Mouse (Mus musculus): ENCODE results near the gene Fam193a. TPM values are rescaled to one million over a fixed set of nuclear protein-coding genes. Genes with fewer than 3 reads are reported as not detected.

The Fam193a gene
- total RNA-seq, 2 experiments from 2014 or later: 40.5 to 41.7 TPM

- no peak for DNase-seq (ENCODE audit: low spot score in 2 of 2)
Observed at GRCm38 (mm10) chr5:34378787-34379186, 9.1 kb downstream of the Fam193a start.

DNA sequence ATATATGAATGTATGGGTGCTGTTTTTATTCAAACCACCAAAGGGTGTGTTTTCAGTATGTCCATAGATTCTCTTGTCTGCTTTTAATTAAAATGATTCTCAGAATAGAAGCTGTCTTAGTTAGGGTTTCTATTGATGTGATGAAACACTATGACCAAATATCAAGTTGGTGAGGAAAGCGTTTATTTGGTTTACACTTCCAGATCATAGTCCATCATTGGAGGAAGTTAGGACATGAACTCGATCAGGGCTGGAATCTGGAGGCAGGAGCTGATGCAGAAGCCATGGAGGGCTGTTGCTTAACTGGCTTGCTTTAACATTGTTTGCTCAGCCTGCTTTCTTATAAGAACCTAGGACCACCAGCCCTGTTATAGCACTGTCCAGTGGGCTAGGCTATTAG lies 12.0 kb downstream of the Fam193a start:
- no peak for DNase-seq (ENCODE audit: low spot score in 2 of 2)

- no peak for DNase-seq (ENCODE audit: low spot score in 2 of 2)
Observed at GRCm38 (mm10) chr5:34385616-34386015, 15.9 kb downstream of the Fam193a start.

GRCm38 (mm10) chr5:34386744-34387143 lies 17.0 kb downstream of the Fam193a start:
- no peak for DNase-seq (ENCODE audit: low spot score in 2 of 2)

- DNase-seq (ENCODE audit: low spot score in 2 of 2): no peak
Observed at GRCm38 (mm10) chr5:34393251-34393650, 23.5 kb downstream of the Fam193a start.

GRCm38 (mm10) chr5:34395347-34395746 lies 25.6 kb downstream of the Fam193a start:
- no peak for DNase-seq (ENCODE audit: low spot score in 2 of 2)

- DNase-seq (ENCODE audit: low spot score in 2 of 2): no peak
Observed at GRCm38 (mm10) chr5:34395850-34396540, 26.3 kb downstream of the Fam193a start.

GRCm38 (mm10) chr5:34397866-34398265 lies 28.1 kb downstream of the Fam193a start:
- DNase-seq (ENCODE audit: low spot score in 2 of 2): no peak

DNA sequence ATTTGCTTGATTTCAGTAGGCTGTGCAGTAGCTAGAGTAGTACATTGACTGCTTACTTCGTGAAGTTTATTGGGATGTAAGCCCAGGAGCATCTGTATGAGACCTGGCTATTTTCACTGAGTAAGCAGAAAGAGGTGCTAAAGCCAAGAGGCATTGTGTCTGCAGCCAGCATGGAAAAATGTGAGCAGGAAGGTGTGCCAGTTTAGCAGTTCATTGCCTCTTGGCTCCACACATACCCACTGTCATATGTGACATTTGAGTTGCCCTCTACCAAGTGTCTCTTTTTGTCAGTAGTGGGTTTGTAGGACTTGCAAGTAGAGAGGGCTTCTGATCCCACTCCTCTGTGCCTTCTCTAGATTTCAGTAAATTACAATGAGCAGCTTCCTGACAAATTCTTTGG lies 28.6 kb downstream of the Fam193a start:
- DNase-seq (ENCODE audit: low spot score in 2 of 2): no peak

DNA sequence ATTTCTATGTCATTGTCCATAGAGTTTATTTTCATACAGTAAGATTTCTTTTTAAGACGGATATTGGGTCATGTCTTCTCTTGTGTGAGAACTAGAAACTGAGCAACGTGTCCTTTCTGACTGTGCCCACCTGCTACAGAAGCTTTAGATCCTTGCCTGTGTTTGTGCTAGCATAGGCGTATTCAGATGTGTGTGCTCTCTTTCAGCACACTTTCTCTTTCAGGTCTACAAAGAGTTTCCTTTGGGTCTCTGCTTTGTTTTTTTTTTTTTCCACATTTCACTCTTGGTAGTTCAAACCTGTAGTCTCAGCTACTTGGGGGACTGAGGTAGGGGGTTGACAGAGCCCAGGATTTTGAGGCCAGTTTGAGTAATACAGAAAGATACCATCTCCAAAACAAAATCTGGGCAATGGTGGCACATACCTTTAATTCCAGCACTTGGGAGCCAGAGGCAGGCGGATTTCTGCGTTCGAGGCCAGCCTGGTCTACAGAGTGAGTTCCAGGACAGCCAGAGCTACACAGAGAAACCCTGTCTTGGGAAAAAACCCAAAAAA lies 37.7 kb downstream of the Fam193a start:
- no peak for DNase-seq (ENCODE audit: low spot score in 2 of 2)

GRCm38 (mm10) chr5:34409002-34409401 lies 39.3 kb downstream of the Fam193a start:
- no peak for DNase-seq (ENCODE audit: low spot score in 2 of 2)

- no peak for DNase-seq (ENCODE audit: low spot score in 2 of 2)
Observed at GRCm38 (mm10) chr5:34410819-34411218, 41.1 kb downstream of the Fam193a start.

DNA sequence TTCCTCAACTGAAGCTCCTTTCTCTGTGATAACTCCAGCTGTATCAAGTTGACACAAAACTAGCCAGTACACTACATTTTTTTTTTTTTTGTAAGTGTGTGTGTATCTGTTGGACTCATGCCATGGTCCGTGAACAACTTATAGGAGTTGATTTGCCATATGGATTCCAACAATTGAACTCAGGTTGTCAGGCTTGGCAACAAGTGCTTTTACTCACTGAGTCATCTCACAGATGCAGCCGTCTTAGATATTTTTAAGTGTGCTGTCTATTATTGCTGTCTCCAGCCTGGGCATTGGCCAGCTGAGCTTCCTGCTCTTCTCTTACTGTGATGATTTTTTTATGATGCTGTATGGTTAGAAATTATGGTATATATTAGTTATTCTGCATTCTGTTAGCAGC lies 44.2 kb downstream of the Fam193a start:
- DNase-seq (ENCODE audit: low spot score in 2 of 2): no peak

DNA sequence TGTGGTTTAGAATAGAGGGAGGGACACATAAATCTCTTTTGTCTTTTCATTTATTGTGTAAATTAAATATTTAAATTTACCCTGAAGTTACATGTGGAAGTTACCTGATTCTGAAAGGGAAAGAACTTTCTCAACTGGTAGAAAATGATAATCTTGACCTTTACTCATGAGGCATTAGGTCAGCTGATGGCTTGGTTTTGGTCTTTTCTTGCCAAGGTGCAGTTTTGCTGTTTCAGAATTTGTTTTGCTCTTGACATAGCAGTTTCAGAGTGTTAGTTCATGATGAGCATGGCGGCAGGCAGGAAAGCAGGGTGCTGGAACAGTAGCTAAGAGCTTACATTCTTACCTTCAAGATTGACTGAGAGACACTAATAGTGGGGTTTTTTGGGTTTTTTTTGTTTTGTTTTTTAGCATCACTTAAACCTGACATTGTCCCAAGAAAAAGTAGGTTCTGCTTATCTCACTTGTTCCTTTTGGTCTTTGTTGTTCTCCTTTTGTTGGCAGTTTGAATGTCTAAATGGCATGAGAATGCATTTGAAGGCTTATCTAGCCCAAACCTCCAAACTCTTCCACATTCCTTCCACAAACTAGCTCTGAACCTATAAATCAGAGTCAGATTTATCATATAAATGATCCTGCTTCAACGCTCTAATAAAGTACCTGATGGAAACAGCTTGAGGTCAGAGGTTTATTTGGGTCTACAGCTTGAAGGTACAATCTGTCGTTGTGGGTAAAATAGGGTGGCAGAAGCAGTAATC lies 47.7 kb downstream of the Fam193a start:
- DNase-seq (ENCODE audit: low spot score in 2 of 2): no peak

DNA sequence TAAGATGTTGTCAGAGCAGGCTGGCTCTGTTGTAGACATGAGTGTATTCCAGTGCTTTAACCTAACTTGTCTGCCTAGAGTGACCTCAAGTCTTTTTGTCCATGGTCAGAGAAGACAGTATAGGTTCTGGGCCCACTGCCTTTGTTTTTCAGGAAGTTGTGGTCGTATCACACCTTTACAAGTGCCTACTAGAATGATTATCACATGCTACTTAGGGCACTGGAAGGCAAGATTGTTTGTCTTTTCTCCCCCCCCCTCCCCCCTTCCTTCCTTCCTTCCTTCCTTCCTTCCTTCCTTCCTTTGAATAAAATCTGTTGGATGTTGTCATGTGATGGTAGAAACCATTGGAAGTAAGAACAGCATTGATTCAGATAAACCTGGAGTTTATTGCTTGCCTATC lies 49.5 kb downstream of the Fam193a start:
- no peak for DNase-seq (ENCODE audit: low spot score in 2 of 2)

GRCm38 (mm10) chr5:34430776-34431175 lies 61.0 kb downstream of the Fam193a start:
- DNase-seq (ENCODE audit: low spot score in 2 of 2): no peak

- no peak for DNase-seq (ENCODE audit: low spot score in 2 of 2)
Observed at GRCm38 (mm10) chr5:34433786-34434185, 64.1 kb downstream of the Fam193a start.

- peak in 1 of 2 experiments; percentile 27 for DNase-seq (ENCODE audit: low spot score in 2 of 2)
Observed at GRCm38 (mm10) chr5:34434241-34434640, 64.5 kb downstream of the Fam193a start.

- no peak for DNase-seq (ENCODE audit: low spot score in 2 of 2)
Observed at GRCm38 (mm10) chr5:34438052-34438451, 68.3 kb downstream of the Fam193a start.

GRCm38 (mm10) chr5:34438659-34439058 lies 68.9 kb downstream of the Fam193a start:
- DNase-seq (ENCODE audit: low spot score in 2 of 2): no peak

- DNase-seq (ENCODE audit: low spot score in 2 of 2): no peak
Observed at GRCm38 (mm10) chr5:34439768-34440167, 70.0 kb downstream of the Fam193a start.

GRCm38 (mm10) chr5:34441797-34442196 lies 72.1 kb downstream of the Fam193a start:
- no peak for DNase-seq (ENCODE audit: low spot score in 2 of 2)
